Mouse (Mus musculus) left cerebral cortex, adult 2 months (tissue): ENCODE measurements around the gene Elfn2. TPM values are rescaled to one million over a fixed set of nuclear protein-coding genes. Genes with fewer than 3 reads are reported as not detected.

ENCODE experiments used
- DNase-seq, 2 experiments: peaks; one replicate each; pipeline ENCODE4 v3.0.0; 2021 to 2022; ENCODE audit warnings: low spot score in 2 of 2, mixed read lengths in 1 of 2; ENCODE audit errors: extremely low spot score in 1 of 2
- H3K27ac ChIP-seq: fragments of 200-600 bp; 2 replicates; pipeline ENCODE4 v1.8.1; 2022
- H3K4me3 ChIP-seq: fragments of 200-600 bp; 2 replicates; pipeline ENCODE4 v1.8.1; 2022
- CTCF ChIP-seq: fragments of 200-600 bp; IDR thresholded peaks from 2 replicates; pipeline ENCODE4 v1.8.1; 2022; ENCODE audit warnings: antibody characterized with exemption, mild to moderate bottlenecking, moderate library complexity
- intact Hi-C: fragments of 180-260 bp; cut with DNase I; formaldehyde crosslinking; loops from one replicate; pipeline ENCODE4 v1.15.1; 2025
- total RNA-seq, 2 experiments: library from RNA; stranded (reverse); gene quantifications; 2 replicates each; pipeline ENCODE4 v1.2.3; 2021

Gene Elfn2
- total RNA-seq, 2 experiments from 2014 or later: 144 to 177 TPM

DNA sequence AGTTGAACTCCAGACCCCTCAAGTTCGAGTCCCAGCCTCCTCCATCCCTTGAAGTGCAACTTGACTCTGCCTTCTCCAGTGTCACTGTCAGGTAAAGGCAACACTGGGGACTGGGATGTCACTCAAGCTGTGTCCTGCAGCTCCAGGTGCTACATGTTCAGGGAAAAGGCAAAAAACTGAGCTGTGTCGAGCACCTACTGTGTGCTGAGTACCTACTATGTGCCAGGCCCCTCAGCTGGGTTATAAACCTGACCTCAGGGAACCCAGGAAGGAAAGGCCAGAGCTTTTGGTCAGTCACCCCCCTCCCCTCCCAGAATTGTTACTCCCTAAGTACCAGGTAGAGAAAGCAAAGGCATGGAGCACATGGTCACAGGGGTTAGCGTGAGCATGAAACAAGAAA is 19.1 kb downstream of the Elfn2 start:
- no peak overlapping the region for H3K4me3 ChIP-seq
- DNase-seq: no peak
- intact Hi-C loops: no loop called here
- no peak for TF ChIP-seq CTCF
- peak overlapping the region; percentile 64; the same call in 1 of the 2 replicates for H3K27ac ChIP-seq

GRCm38 (mm10) chr15:78698491-78699135 is 20.0 kb downstream of the Elfn2 start:
- intact Hi-C loops: no loop called here
- TF ChIP-seq CTCF: no peak
- DNase-seq: no peak
- H3K4me3 ChIP-seq: no peak overlapping the region
- H3K27ac ChIP-seq: peak overlapping the region; percentile 64

DNA sequence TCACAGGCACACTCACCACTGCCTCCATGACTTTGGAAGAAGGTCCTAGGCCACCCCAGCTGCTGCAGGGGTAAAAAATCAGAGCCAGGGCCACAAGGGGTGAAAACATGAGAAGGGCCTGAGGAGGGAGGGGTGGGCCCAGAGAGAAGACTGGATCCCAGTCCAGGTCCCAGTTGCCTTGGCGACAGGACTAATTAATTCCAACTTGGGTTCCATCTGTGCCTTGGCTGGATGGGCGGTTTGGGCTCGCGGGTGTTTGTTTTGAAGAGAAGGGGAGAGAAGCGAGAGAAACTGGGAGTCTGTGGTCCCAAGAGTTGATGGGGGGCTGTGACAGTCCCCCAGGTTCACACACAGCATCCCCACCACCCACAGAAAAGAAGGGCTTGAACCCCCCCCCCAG is 20.5 kb downstream of the Elfn2 start:
- TF ChIP-seq CTCF: no peak
- no peak for DNase-seq
- Histone ChIP-seq H3K27ac (no peak overlapping the region), H3K4me3 (no peak overlapping the region)
- intact Hi-C loops: no loop called here

DNA sequence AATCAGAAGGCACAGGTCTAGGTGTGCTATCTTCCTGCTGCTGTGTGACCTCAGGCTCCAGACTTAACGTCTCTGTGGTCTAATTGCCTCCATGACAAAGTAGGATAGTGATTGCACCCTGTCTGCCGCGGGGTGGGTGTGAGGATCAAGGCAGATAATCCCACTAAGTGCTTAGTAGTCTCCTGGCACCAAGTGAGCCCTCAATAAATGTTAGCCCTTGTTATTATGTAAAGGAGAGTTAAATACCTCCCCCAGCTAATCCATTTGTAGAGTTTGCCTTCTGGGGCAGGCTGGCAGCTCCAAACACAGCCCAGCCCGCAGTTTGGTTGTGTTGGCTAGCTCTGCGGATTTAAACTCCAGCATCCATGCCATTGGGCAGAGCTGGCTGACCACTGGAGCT is 22.8 kb downstream of the Elfn2 start:
- intact Hi-C loops: no loop called here
- no peak for DNase-seq
- Histone ChIP-seq H3K27ac (peak overlapping the region; percentile 10; the same call in 1 of the 2 replicates), H3K4me3 (no peak overlapping the region)
- no peak for TF ChIP-seq CTCF

DNA sequence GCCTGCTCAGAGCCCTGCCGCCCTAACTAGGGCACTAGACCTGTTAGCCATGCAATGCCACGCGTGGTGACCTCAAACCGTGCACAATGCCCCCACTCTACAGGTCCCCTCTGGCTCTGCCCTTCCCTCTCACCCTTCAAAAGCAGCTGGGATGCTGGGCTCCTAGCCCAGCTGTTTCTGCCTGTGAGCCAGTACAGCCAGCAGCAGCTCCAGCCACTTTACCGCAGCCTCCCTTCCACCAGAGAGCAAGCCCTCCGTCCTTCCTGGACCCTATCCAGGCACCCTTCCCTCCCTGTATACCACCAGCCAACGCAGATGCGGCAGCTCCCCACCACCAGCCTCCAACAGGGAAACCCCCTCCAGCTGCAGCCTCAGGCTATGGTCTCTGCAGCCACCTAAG is 26.1 kb downstream of the Elfn2 start:
- intact Hi-C loops: no loop called here
- no peak overlapping the region for H3K4me3 ChIP-seq
- no peak for TF ChIP-seq CTCF
- no peak for DNase-seq
- H3K27ac ChIP-seq: no peak overlapping the region

DNA sequence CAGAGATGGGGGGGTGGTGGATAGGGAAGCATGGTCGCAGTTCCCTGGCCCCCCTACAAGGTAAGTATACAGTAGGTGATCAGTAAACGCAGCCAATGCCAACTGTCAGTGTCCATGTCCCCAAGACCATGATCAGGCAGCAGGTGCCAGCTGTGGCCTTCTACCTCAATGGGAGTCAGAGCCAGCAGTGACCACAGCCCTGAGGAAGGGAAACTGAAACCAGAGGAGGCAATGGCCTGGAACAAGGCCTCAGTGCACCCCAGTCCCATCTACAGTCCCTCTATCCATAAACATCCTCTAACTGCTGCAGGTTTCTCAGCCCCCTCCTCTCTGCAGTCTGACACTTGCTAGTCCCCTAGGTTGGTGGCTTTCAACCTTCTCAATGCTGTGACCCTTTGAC is 27.9 kb downstream of the Elfn2 start:
- Histone ChIP-seq H3K4me3 (no peak overlapping the region), H3K27ac (no peak overlapping the region)
- no peak for DNase-seq
- intact Hi-C loops: no loop called here
- no peak for TF ChIP-seq CTCF

DNA sequence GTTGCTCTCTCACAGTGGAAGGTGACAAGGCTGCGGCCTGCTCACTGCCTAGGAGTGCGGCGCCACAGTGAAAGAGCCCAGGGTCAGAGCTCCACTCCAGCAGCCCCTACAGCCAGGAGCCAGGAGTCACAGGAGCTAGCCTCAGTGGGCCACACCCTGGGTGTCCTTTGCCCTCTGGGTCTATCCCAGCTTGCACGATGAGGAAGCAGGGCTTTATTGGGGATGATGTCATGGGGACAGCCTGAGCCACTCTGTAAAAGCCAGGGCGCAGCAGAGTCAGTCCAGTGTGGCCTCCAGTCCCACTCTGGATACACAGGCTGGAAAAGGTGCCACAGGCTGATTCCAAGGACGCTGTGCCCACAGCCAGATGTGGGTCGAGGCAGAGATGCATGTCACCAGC is 31.7 kb downstream of the Elfn2 start:
- intact Hi-C loops: no loop called here
- no peak overlapping the region for H3K27ac ChIP-seq
- TF ChIP-seq CTCF: no peak

GRCm38 (mm10) chr15:78684111-78684510 is 34.5 kb downstream of the Elfn2 start:
- TF ChIP-seq CTCF: peak; percentile 21
- peak; percentile 70 to 75 for DNase-seq
- no peak overlapping the region for H3K4me3 ChIP-seq
- H3K27ac ChIP-seq: peak overlapping the region; percentile 83
- intact Hi-C loops: loop anchor here (1.0 kb wide), 1 partner anchor 13 kb away; no protein-coding TSS in a partner anchor

More for the DNA sequence above, 31.7 kb downstream of the Elfn2 start:
- H3K4me3 ChIP-seq: no peak overlapping the region
- no peak for DNase-seq

GRCm38 (mm10) chr15:78683474-78683873 is 35.1 kb downstream of the Elfn2 start:
- no peak overlapping the region for H3K4me3 ChIP-seq
- TF ChIP-seq CTCF: no peak
- peak overlapping the region; percentile 83 for H3K27ac ChIP-seq
- DNase-seq: no peak
- intact Hi-C loops: no loop called here

DNA sequence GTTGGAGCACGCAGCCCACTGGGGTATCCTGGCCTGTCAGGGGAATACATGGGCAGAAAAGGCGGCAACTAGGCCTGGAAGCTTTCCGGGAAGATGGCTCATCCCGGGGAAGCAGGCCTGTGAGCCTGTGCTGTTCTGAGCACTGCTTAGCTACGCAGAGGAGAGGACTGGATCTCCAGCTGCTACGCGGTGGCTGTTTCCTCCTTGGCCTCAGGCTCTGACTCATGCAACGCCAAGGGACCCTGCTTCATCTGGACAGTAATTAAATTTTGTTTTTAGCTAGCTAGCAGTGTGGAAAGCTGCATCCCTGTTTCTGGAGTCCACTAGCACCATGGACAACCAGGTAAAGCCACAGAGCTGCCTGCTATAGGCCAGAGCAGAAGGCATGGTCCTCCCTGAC is 36.8 kb downstream of the Elfn2 start:
- H3K4me3 ChIP-seq: no peak overlapping the region
- intact Hi-C loops: no loop called here
- DNase-seq: no peak
- no peak for TF ChIP-seq CTCF
- peak overlapping the region; percentile 53; the same call in 1 of the 2 replicates for H3K27ac ChIP-seq

GRCm38 (mm10) chr15:78681301-78681700 is 37.3 kb downstream of the Elfn2 start:
- Histone ChIP-seq H3K27ac (0 out of 2 replicates have a peak overlapping the region, but pooled peaks have one; percentile 53), H3K4me3 (no peak overlapping the region)
- intact Hi-C loops: no loop called here
- no peak for DNase-seq
- no peak for TF ChIP-seq CTCF

DNA sequence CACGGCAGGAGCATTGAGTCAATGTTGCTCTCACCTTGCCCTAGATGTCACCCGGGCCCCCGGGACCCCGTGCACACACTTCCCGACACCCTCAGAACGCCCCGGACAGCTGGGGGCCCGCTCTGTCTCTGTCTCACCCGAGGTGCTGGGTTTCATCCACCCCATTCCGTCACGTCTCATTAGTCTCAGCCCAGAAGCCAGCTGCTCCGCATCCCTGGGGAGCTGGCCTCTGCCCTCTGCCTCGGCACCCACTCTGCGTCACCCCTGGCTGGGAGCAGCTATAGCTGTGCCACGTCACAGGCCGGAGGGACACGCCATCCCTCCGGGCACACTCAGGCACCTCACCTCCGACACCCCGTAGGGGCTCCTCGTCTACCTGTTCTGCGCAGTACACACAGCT is 38.3 kb downstream of the Elfn2 start:
- intact Hi-C loops: no loop called here
- no peak for DNase-seq
- Histone ChIP-seq H3K27ac (no peak overlapping the region), H3K4me3 (no peak overlapping the region)
- TF ChIP-seq CTCF: no peak

- intact Hi-C loops: no loop called here
- Histone ChIP-seq H3K4me3 (no peak overlapping the region), H3K27ac (peak overlapping the region; percentile 8; the same call in 1 of the 2 replicates)
- no peak for DNase-seq
- no peak for TF ChIP-seq CTCF
These were observed 40.9 kb downstream of the Elfn2 start for GRCm38 (mm10) chr15:78677708-78678107.
